Mouse (Mus musculus): Measurements from ENCODE around the gene Klhl11.

The Klhl11 gene

DNA sequence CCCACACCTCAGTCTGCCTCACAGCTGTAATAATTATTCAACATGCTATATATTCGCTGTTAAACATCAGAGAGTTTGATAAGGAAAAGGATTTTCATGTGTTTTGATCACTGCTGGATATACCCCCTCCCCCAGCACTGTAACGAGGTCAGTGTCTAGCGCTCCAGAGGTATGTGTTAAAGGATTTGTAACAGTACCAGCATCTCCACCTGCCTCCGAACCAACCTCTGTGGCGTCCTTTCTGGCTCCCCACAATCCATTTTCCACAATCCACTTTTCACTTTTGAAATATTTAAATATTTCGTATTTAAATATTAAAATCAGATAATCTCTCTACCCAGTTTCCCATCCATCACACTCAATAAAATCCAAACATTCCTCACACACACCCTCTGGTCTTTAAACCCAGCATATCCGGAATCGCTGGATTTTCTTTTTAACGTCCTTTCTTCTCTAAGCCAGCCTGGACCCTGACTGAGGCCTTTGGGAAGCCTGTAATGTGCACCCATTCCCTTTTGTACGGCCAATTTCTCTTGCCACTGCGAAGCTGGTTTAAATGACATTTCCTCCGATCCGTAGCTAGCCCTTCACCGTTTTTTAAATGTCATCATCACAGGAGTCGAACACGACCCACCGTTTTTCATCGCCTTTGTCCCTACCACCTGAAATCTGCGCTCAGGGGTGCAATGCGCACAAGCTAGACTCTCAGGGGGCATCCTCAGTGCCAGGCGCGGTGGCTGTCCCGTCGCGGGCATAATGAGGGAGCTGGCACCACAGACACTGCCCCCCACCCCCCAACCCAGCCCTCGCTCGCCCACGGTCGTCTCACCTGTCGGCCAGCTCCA lies 967 bp downstream of the Klhl11 start:
- DNase-seq (ENCODE audit: low spot score): peak; percentile 13

- DNase-seq (ENCODE audit: low spot score): no peak
Observed at GRCm38 (mm10) chr11:100465833-100466232, 6.7 kb downstream of the Klhl11 start.

GRCm38 (mm10) chr11:100465229-100465792 lies 7.2 kb downstream of the Klhl11 start:
- DNase-seq (ENCODE audit: low spot score): no peak

DNA sequence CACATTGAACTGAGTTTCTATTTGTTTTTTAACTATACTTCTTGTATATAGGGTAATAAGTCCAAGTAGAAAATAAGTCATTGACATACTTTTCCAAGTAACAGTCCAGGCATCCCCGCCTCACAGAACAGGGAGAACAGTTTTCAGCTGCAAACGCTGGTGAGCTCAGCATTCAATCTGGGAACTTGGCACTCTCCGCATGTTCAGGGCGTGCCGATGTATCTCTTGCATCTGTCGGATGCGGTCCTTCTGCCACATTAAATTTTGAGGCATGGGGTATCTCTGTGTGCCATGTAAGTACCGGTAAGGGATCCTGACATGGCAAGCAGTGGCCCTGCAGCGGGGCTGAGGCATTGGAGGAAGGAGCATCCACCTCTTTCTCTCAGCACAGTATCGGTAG lies 9.8 kb downstream of the Klhl11 start:
- no peak for DNase-seq (ENCODE audit: low spot score)

GRCm38 (mm10) chr11:100457711-100458110 lies 14.8 kb downstream of the Klhl11 start:
- DNase-seq (ENCODE audit: low spot score): no peak

GRCm38 (mm10) chr11:100457247-100457646 lies 15.3 kb downstream of the Klhl11 start:
- DNase-seq (ENCODE audit: low spot score): no peak

DNA sequence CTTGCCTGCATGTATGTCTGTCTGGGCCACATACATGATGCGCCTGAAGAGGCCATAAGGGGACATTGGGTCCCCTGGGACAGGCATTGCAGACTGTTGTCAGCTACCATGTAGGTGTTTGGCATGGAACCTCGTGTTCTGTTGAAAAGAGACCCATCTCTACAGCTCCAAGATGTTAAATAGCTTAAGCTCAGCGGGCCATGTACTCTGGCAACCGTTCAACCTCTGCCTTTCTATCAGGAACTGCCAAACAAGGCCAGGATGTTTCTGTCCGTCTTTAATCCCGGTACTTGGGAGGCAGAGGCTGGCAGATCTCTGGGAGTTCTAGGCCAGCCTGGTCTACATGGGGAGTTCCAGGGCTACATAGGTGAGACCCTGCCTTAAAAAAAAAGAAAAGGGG lies 29.9 kb downstream of the Klhl11 start:
- DNase-seq (ENCODE audit: low spot score): no peak

- DNase-seq (ENCODE audit: low spot score): no peak
Observed at GRCm38 (mm10) chr11:100441797-100442196, 30.7 kb downstream of the Klhl11 start, which contains the start of the genes Nt5c3b and Klhl10. TSS of gene Nt5c3b (minus strand) at chr11:100441808. TSS of gene Klhl10 (plus strand) at chr11:100441917.

- DNase-seq (ENCODE audit: low spot score): peak; percentile 75
Observed at GRCm38 (mm10) chr11:100440691-100441522, 31.6 kb downstream of the Klhl11 start.

GRCm38 (mm10) chr11:100437901-100438300 lies 34.6 kb downstream of the Klhl11 start:
- peak; percentile 25 for DNase-seq (ENCODE audit: low spot score)

GRCm38 (mm10) chr11:100435678-100436246 lies 36.8 kb downstream of the Klhl11 start:
- DNase-seq (ENCODE audit: low spot score): no peak

DNA sequence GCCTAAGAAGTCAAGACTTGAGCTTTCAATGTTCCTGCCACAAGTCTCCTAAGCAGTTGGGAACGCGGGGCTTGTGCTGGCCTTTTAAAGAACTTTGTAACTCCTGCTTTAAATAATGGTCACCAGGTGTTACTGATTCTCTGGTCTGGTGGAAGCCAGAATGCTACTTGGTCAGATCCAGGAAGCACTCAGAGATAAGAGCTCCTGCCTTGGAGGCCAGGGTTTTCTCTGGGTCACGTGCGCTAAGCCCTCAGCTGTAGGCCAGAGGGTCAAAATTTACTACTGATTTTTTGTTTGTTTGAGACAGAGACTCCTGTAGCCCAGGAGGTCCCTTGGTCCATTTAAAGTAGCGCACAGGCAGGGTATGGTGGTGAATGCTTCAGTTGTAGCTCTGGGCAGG lies 40.5 kb downstream of the Klhl11 start:
- no peak for DNase-seq (ENCODE audit: low spot score)

DNA sequence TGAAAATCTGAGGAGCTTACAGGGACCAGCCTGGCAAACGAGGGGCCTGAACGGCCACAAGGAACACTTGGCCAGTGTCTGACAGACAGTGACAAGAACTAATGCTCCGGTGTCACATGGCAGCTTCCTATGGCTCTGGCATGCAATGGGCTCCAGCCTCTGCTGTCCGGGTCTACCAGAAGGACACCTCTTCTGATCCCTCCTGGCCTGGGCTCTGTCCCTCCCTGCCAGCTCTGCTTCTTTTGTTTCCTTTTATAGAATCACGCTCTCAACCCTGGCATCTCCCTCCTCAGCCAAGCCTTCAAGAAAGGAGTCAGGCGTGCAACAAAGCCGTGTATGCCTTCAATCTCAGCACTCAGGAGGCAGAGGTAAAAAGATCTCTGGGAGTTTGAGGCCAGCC lies 42.5 kb downstream of the Klhl11 start:
- DNase-seq (ENCODE audit: low spot score): no peak

DNA sequence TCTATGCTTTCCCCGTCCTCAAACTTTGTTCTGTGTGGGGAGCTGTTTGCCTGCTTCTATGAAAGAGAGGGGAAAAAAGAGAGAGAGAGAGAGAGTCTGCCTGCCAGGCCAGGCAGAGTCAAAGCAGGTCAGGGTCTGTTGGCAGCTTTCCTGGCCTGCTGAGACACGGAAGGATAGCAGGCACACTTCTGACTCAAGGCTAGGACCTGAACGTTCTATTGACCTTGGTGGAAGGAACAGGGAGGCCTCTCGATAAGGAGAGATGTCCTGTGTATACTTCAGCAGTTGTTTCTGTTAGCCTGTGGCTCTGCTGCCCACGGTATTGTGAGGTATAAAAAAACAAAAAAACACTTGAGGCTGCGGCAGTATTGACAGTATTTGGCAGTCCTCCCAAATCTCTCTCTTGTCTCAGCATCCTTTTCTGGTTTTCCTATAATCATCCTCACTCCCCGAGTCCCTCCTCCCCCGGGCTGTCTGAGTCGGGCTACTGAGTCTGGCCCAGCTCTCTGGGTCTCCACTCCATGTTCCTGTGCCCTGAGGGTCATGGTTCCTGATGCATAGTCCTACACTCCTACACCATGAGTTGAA lies 43.8 kb downstream of the Klhl11 start:
- no peak for DNase-seq (ENCODE audit: low spot score)

DNA sequence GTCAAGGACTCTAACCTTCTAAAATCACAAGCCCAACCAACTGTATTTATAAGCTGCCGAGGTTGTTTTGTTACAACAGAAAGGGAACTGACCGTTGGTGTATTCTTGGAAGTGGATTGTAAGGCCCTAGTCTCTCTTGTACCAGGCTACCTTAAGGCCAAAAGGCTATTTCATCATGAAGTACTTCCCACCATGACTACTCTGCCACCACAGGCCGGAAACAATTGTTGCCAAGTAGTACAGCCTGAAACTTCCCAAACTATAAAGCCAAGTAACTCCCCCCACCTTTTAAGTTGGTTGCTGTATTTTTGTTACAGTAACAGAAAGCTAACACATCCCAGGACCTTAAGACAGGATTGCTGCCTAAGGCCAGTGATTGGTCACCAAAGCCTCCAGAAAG lies 45.7 kb downstream of the Klhl11 start:
- no peak for DNase-seq (ENCODE audit: low spot score)

GRCm38 (mm10) chr11:100425851-100426250 lies 46.7 kb downstream of the Klhl11 start:
- peak; percentile 84 for DNase-seq (ENCODE audit: low spot score)

- no peak for DNase-seq (ENCODE audit: low spot score)
Observed at GRCm38 (mm10) chr11:100423836-100424235, 48.7 kb downstream of the Klhl11 start.

DNA sequence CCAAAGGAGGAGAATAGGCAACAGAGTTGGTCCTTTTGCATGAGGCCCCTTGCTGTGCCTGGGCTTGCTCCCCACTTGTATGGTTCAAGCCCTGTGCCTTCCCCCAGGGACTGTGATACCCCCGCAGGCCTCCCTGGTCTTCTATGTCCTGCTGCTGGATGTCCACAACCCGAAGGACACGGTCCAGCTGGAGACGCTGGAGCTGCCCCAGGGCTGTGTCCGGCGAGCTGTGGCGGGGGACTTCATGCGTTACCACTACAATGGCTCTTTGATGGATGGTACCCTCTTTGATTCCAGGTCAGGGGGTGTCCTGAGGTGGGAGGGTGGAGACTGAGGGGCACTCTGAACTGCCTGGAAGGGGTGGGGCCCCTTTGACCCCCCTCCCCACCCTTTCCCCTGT lies 51.0 kb downstream of the Klhl11 start:
- DNase-seq (ENCODE audit: low spot score): no peak

DNA sequence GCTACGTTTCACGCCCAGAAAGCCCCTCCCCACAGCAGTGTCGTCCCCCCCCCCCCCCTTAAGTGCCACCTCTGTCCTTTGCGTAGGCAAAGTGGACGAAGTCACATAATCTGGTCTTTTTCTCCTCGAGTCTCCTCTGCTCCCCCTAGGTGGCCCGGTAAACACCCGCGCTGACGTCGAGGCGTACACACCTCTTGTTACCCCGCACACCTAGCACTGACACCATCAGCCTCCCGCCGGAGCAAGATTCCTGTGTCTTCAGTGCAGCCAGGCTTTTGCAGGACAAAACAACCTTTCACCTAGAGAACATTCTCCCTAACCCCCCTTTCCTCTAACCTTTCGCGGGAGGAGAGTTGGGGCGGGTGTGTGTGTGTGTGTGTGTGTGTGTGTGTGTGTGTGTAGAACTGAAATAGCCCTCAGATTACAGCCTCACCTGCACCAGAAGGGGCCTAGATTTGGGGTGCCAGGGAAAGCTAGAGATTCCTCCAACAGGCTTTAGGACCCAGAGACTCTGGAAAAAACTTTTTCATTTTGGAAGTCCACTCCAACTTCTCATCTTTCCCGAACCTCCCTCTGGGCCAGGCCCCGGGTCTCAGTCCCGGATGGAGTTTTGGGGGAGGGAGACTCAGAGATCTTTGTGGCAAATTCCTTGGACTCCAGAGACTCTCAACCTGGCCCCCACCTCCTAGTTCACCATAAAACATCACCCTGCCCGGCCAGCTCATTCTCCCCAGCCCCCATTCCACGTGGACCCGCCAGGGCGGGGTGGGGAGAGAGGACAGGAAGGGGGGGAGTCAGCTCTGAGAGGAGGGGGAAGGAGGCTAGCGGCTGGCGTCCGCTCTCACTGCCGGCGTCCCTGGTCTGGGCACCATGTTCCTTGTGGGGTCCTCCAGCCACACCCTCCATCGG lies 57.4 kb downstream of the Klhl11 start, which contains the start of gene Fkbp10:
Gene Fkbp10, plus strand, starts transcription at position 784 of the 909 bp plus-strand sequence.
- DNase-seq (ENCODE audit: low spot score): peak; percentile 85

DNA sequence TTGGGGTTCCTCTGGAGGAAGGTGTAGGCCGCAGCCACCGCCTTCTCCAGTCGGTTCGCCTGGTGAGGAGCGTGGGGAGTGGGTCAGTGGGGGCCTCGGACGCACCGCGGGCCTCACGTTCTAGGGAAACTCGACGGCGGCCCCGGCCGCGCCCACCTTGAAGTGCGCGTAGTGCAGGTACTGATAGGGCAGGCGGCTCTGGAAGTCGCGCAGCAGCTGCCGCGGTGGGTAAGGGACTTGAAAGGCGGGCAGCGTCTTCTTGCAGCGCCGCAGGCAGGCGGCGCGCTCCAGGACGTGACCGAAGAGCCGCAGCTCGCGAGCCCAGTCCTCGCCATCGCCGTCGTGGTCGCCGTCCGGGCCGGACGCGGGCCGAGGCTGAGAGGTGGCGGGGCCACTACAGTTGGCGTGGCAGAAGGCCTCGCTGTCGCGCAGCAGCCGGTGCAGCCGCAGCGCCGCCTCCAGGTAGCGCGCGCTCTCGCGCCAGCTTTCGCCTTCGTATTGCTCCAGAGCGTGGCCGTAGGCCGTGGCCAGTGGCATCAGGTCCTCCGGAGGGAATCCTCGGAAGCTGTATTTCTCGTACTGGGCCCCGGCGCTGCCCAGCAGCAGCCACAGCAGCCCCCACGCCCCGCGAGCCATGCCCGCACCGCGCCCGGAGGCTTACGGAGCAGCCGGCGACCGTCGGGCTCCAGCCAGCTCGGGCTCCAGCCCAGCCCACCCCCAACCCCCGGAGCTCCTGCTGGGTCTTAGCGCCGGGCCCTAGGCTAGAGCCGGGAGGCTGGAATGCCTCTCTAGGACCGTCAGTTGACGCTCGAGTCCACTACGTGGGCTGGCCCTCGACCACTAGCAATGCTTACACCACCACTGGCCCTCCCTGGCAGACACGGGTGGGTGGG lies 58.3 kb downstream of the Klhl11 start, which contains the start of gene P3h4:
Gene P3h4, minus strand, starts transcription at position 816 of the 893 bp plus-strand sequence.
- peak; percentile 94 for DNase-seq (ENCODE audit: low spot score)
